Mouse (Mus musculus) ES-Bruce4 (cell line): ENCODE data around the gene Ginm1. TPM values are rescaled to one million over a fixed set of nuclear protein-coding genes. Genes with fewer than 3 reads are reported as not detected.
"Not testable (repeated sequence)": the region's sequence is repeated elsewhere in the genome, so short reads cannot be mapped to it uniquely, and the experiment has no call there.

Experiments
- H3K27ac ChIP-seq: 2 replicates; pipeline ENCODE4 v1.5.1; 2012; ENCODE audit warnings: low read length, inconsistent platforms; ENCODE audit not compliant: insufficient read depth
- H3K27me3 ChIP-seq: 2 replicates; pipeline ENCODE4 v1.6.1; 2012; ENCODE audit warnings: mild to moderate bottlenecking, low read length, inconsistent platforms; ENCODE audit not compliant: control insufficient read depth, poor library complexity, insufficient read depth, severe bottlenecking
- H3K36me3 ChIP-seq: 2 replicates; pipeline ENCODE4 v1.6.1; 2012; ENCODE audit warnings: inconsistent platforms, mild to moderate bottlenecking, low read length, moderate library complexity; ENCODE audit not compliant: control insufficient read depth, poor library complexity, insufficient read depth, severe bottlenecking
- H3K4me1 ChIP-seq: one replicate; pipeline ENCODE4 v1.8.1; 2011; ENCODE audit warnings: low read length; ENCODE audit not compliant: control insufficient read depth, insufficient read depth
- H3K4me3 ChIP-seq: 2 replicates; pipeline ENCODE4 v1.5.1; 2011; ENCODE audit warnings: low read depth, mild to moderate bottlenecking, low read length
- H3K9ac ChIP-seq: 2 replicates; pipeline ENCODE4 v1.6.1; 2012; ENCODE audit warnings: low read depth, mild to moderate bottlenecking, inconsistent platforms; ENCODE audit not compliant: poor library complexity, severe bottlenecking
- H3K9me3 ChIP-seq: replicated peaks from 2 replicates; pipeline ENCODE4 v1.6.1; 2012; ENCODE audit warnings: mild to moderate bottlenecking, low read length, inconsistent platforms; ENCODE audit not compliant: control insufficient read depth, poor library complexity, insufficient read depth, severe bottlenecking
- CTCF ChIP-seq: IDR thresholded peaks from one replicate; pipeline ENCODE4 v1.8.1; 2011; ENCODE audit warnings: low read depth, low read length
- EP300 ChIP-seq: IDR thresholded peaks from 2 replicates; pipeline ENCODE4 v1.6.1; 2011; ENCODE audit warnings: low read depth, low read length; ENCODE audit not compliant: insufficient read depth
- POLR2A ChIP-seq: IDR thresholded peaks from one replicate; pipeline ENCODE4 v1.8.1; 2011; ENCODE audit warnings: low read length; ENCODE audit not compliant: insufficient read depth
- polyA plus RNA-seq: library from polyadenylated mRNA; stranded (reverse); fragments of >200 nt; gene quantifications from 2 replicates; pipeline ENCODE4 v1.2.4, GENCODE M21; 2011; ENCODE audit warnings: low read depth; ENCODE audit not compliant: missing spikeins, insufficient read depth, insufficient read length

The Ginm1 gene
- polyA plus RNA-seq, 1 experiment, result 33.6 TPM

GRCm38 (mm10) chr10:7778361-7778760 is 14.3 kb downstream of the Ginm1 start:
- H3K27me3 ChIP-seq, result no peaks in the 10 kb centered on the region
- TF ChIP-seq CTCF (no peak), POLR2A (no peak), EP300 (no peak)
- H3K9me3 ChIP-seq, result no peaks in the 10 kb centered on the region

GRCm38 (mm10) chr10:7775421-7775820 is 17.2 kb downstream of the Ginm1 start:
- peaks cover 5% of the 10 kb centered on the region; the same call in 1 of the 2 replicates for H3K36me3 ChIP-seq
- no peak overlapping the region for H3K4me3 ChIP-seq
- H3K4me1 ChIP-seq, result no peaks in the 10 kb centered on the region
- no peaks in the 10 kb centered on the region for H3K9me3 ChIP-seq
- H3K27ac ChIP-seq, result no peak overlapping the region
- no peak overlapping the region for H3K9ac ChIP-seq
- TF ChIP-seq CTCF (no peak), POLR2A (no peak)
- H3K27me3 ChIP-seq, result no peaks in the 10 kb centered on the region

More at GRCm38 (mm10) chr10:7778361-7778760, 14.3 kb downstream of the Ginm1 start:
- H3K4me3 ChIP-seq, result no peak overlapping the region
- H3K27ac ChIP-seq, result no peak overlapping the region
- no peaks in the 10 kb centered on the region for H3K4me1 ChIP-seq
- H3K36me3 ChIP-seq, result 0 out of 2 replicates have a peak, but pooled peaks cover 3% of the 10 kb centered on the region
- no peak overlapping the region for H3K9ac ChIP-seq

- no peaks in the 10 kb centered on the region for H3K9me3 ChIP-seq
- no peak overlapping the region for H3K9ac ChIP-seq
- H3K27ac ChIP-seq, result no peak overlapping the region
- H3K4me3 ChIP-seq, result no peak overlapping the region
- peaks cover 5% of the 10 kb centered on the region; the same call in 1 of the 2 replicates for H3K36me3 ChIP-seq
- no peak for TF ChIP-seq CTCF
- TF ChIP-seq POLR2A, result no peak
- TF ChIP-seq EP300, result no peak
- H3K27me3 ChIP-seq, result no peaks in the 10 kb centered on the region
- no peaks in the 10 kb centered on the region for H3K4me1 ChIP-seq
Measured at GRCm38 (mm10) chr10:7772769-7773168, 19.9 kb downstream of the Ginm1 start.

GRCm38 (mm10) chr10:7772346-7772745 is 20.3 kb downstream of the Ginm1 start:
- H3K27ac ChIP-seq, result no peak overlapping the region
- H3K4me1 ChIP-seq, result no peaks in the 10 kb centered on the region
- TF ChIP-seq CTCF (no peak), POLR2A (no peak), EP300 (no peak)
- no peak overlapping the region for H3K4me3 ChIP-seq
- H3K9ac ChIP-seq, result no peak overlapping the region
- H3K36me3 ChIP-seq, result peaks cover 5% of the 10 kb centered on the region; the same call in 1 of the 2 replicates
- no peaks in the 10 kb centered on the region for H3K27me3 ChIP-seq
- no peaks in the 10 kb centered on the region for H3K9me3 ChIP-seq

GRCm38 (mm10) chr10:7757544-7757943 is 35.1 kb downstream of the Ginm1 start:
- H3K27ac ChIP-seq, result no peak overlapping the region
- no peaks in the 10 kb centered on the region for H3K27me3 ChIP-seq
- no peak overlapping the region for H3K4me3 ChIP-seq
- H3K36me3 ChIP-seq, result peaks cover 30% of the 10 kb centered on the region
- no peaks in the 10 kb centered on the region for H3K9me3 ChIP-seq
- no peaks in the 10 kb centered on the region for H3K4me1 ChIP-seq
- no peak overlapping the region for H3K9ac ChIP-seq
- no peak for TF ChIP-seq EP300
- TF ChIP-seq CTCF, result no peak

- peaks cover 39% of the 10 kb centered on the region for H3K36me3 ChIP-seq
- TF ChIP-seq CTCF (no peak), POLR2A (no peak), EP300 (no peak)
Measured at GRCm38 (mm10) chr10:7748752-7749151, 43.9 kb downstream of the Ginm1 start.

GRCm38 (mm10) chr10:7745528-7745927 is 47.1 kb downstream of the Ginm1 start:
- not testable (repeated sequence) for H3K9me3 ChIP-seq, H3K9ac ChIP-seq, H3K27me3 ChIP-seq, H3K27ac ChIP-seq, H3K4me3 ChIP-seq, H3K4me1 ChIP-seq
- H3K36me3 ChIP-seq, result peaks cover 32% of the 10 kb centered on the region

More at GRCm38 (mm10) chr10:7748752-7749151, 43.9 kb downstream of the Ginm1 start:
- Histone ChIP-seq H3K9ac (no peak overlapping the region), H3K9me3 (peaks cover 8% of the 10 kb centered on the region; the same call in 1 of the 2 replicates), H3K27me3 (no peaks in the 10 kb centered on the region), H3K27ac (no peak overlapping the region), H3K4me1 (no peaks in the 10 kb centered on the region), H3K4me3 (no peak overlapping the region)
